34 mouse cellular contexts compared by ENCODE assay signal in genomic region chr7:110011417-110011816, GRCm38 (mm10).
"Had no signal": no experiment of that assay in that cellular context is flagged by ENCODE, and none has a peak within 500 bp of the region (broad histone marks: within the 10 kb centered on the region; RNA-seq: fewer than 3 reads in every experiment).

No protein-coding gene starts in this region.

- DNase-seq: heart, postnatal 10 days; heart, postnatal 14 days; heart, postnatal 36 days; heart, postnatal 4 days; kidney, adult 11 months; kidney, adult 18-20 months; kidney, adult 2 months; kidney, adult 8-10 months; kidney, adult 9 months; kidney, postnatal 10 days; kidney, postnatal 14 days; kidney, postnatal 25 days; kidney, postnatal 36 days; layer of hippocampus, adult 9-11 months; layer of hippocampus, postnatal 36 days had no signal

- H3K4me1 ChIP-seq: heart, embryonic 10.5 days; heart, embryonic 13.5 days; heart, embryonic 15.5 days; hindbrain, embryonic 10.5 days; hindbrain, embryonic 12.5 days; hindbrain, embryonic 13.5 days; hindbrain, embryonic 15.5 days; intestine, embryonic 15.5 days; kidney, embryonic 15.5 days had no signal

- H3K27ac ChIP-seq: heart, embryonic 10.5 days; heart, embryonic 13.5 days; heart, embryonic 15.5 days; hindbrain, embryonic 10.5 days; hindbrain, embryonic 12.5 days; hindbrain, embryonic 13.5 days; hindbrain, embryonic 14.5 days; hindbrain, embryonic 15.5 days; hindbrain, postnatal 0 days; intestine, embryonic 15.5 days; kidney, embryonic 15.5 days; kidney, postnatal 0 days; layer of hippocampus, adult 2 months; left cerebral cortex, adult 2 months had no signal

- ATAC-seq: hindbrain, embryonic 16.5 days; hindbrain, postnatal 0 days; inflammation-experienced regulatory T-cells, adult 6 months; intestine, embryonic 15.5 days; intestine, embryonic 16.5 days; intestine, postnatal 0 days had no signal

- H3K4me3 ChIP-seq: heart, embryonic 10.5 days; heart, embryonic 13.5 days; heart, embryonic 15.5 days; hindbrain, embryonic 10.5 days; hindbrain, embryonic 12.5 days; hindbrain, embryonic 13.5 days; hindbrain, embryonic 15.5 days; intestine, embryonic 15.5 days; kidney, embryonic 15.5 days; layer of hippocampus, adult 2 months; left cerebral cortex, adult 2 months had no signal

- H3K4me2 ChIP-seq: heart, embryonic 11.5 days; heart, embryonic 13.5 days; heart, embryonic 15.5 days; hindbrain, embryonic 12.5 days; hindbrain, embryonic 13.5 days; hindbrain, embryonic 14.5 days; hindbrain, embryonic 15.5 days; intestine, embryonic 15.5 days; kidney, embryonic 15.5 days had no signal

- H3K9me3 ChIP-seq: heart, embryonic 10.5 days; heart, embryonic 13.5 days; heart, embryonic 15.5 days; hindbrain, embryonic 10.5 days; hindbrain, embryonic 12.5 days; hindbrain, embryonic 13.5 days; hindbrain, embryonic 15.5 days; intestine, embryonic 15.5 days; kidney, embryonic 15.5 days had no signal

- H3K36me3 ChIP-seq: heart, embryonic 10.5 days; heart, embryonic 13.5 days; heart, embryonic 15.5 days; hindbrain, embryonic 10.5 days; hindbrain, embryonic 12.5 days; hindbrain, embryonic 13.5 days; hindbrain, embryonic 15.5 days; intestine, embryonic 15.5 days; kidney, embryonic 15.5 days had no signal

- H3K9ac ChIP-seq: heart, embryonic 13.5 days; heart, embryonic 15.5 days; hindbrain, embryonic 12.5 days; hindbrain, embryonic 13.5 days; hindbrain, embryonic 14.5 days; hindbrain, embryonic 15.5 days; intestine, embryonic 15.5 days; kidney, embryonic 15.5 days had no signal

- H3K27me3 ChIP-seq: heart, embryonic 13.5 days; heart, embryonic 15.5 days; hindbrain, embryonic 12.5 days; hindbrain, embryonic 13.5 days; hindbrain, embryonic 15.5 days; intestine, embryonic 15.5 days; kidney, embryonic 15.5 days had no signal
